Mouse (Mus musculus) stomach, embryonic 14.5 days (tissue): ENCODE results near the gene Maz. TPM values are rescaled to one million over a fixed set of nuclear protein-coding genes. Genes with fewer than 3 reads are reported as not detected.

Experiments used
- ATAC-seq: fragments of 200-750 bp; cut with Nextera tagmentation; 2 replicates; pipeline ENCODE4 v1.8.0; 2017; ENCODE audit warnings: low read depth, moderate TSS enrichment; ENCODE audit not compliant: insufficient number of reproducible peaks, insufficient read depth, low FRiP score
- H3K27ac ChIP-seq: fragments of 300-500 bp; sonication (generic); 2 replicates; pipeline ENCODE4 v1.5.1; 2014; ENCODE audit warnings: mild to moderate bottlenecking, low read length, moderate library complexity, mixed read lengths
- H3K27me3 ChIP-seq: fragments of 300-500 bp; sonication (generic); 2 replicates; pipeline ENCODE4 v1.6.1; 2014; ENCODE audit warnings: low read length, control low read depth, mixed read lengths; ENCODE audit not compliant: control insufficient read depth, insufficient read depth
- H3K36me3 ChIP-seq: fragments of 300-500 bp; sonication (generic); 2 replicates; pipeline ENCODE4 v1.6.1; 2014; ENCODE audit warnings: mild to moderate bottlenecking, control low read depth, low read length, moderate library complexity, mixed read lengths; ENCODE audit not compliant: control insufficient read depth, insufficient read depth
- H3K4me1 ChIP-seq: fragments of 300-500 bp; sonication (generic); 2 replicates; pipeline ENCODE4 v1.6.1; 2014; ENCODE audit warnings: low read length, control low read depth, mixed read lengths; ENCODE audit not compliant: control insufficient read depth, insufficient read depth
- H3K4me2 ChIP-seq: fragments of 300-500 bp; sonication (generic); replicated peaks from 2 replicates; pipeline ENCODE4 v1.6.1; 2014; ENCODE audit warnings: low read depth, low read length, control low read depth
- H3K4me3 ChIP-seq: fragments of 300-500 bp; sonication (generic); 2 replicates; pipeline ENCODE4 v1.5.1; 2014; ENCODE audit warnings: low read depth, low read length, control low read depth
- H3K9ac ChIP-seq: fragments of 300-500 bp; sonication (generic); replicated peaks from 2 replicates; pipeline ENCODE4 v1.6.1; 2014; ENCODE audit warnings: low read depth, mild to moderate bottlenecking, control low read depth, low read length, moderate library complexity, mixed read lengths
- H3K9me3 ChIP-seq: fragments of 300-500 bp; sonication (generic); 2 replicates; pipeline ENCODE4 v1.6.1; 2016; ENCODE audit warnings: low read depth, low read length, control low read depth; ENCODE audit not compliant: control insufficient read depth
- WGBS: fragments of 180-500 bp; shearing (Covaris S2); extraction: QIAGEN DNeasy Blood & Tissue Kit; methylation state at CpG from one replicate; pipeline ENCODE4 v1.1.7; 2014; 5-methylcytosine and 5-hydroxymethylcytosine counted together
- polyA plus RNA-seq: library from polyadenylated mRNA; unstranded; fragments of >200 nt; fragmentation: Nextera tagmentation; extraction: Ambion mirVana; gene quantifications from 2 replicates; pipeline ENCODE4 v1.2.1, GENCODE M21; 2014

Maz gene
- polyA plus RNA-seq, 1 experiment from 2014 or later, result 50.3 TPM

- WGBS, result 81% methylated on average over 4 of the region's 4 CpGs
- no peaks in the 10 kb centered on the region for H3K36me3 ChIP-seq
- no peaks in the 10 kb centered on the region for H3K9me3 ChIP-seq
- H3K4me1 ChIP-seq, result peaks cover 12% of the 10 kb centered on the region
- no peak for ATAC-seq
- H3K4me2 ChIP-seq, result no peak overlapping the region
- no peak overlapping the region for H3K9ac ChIP-seq
- no peak overlapping the region for H3K27ac ChIP-seq
- H3K27me3 ChIP-seq, result no peaks in the 10 kb centered on the region
- no peak overlapping the region for H3K4me3 ChIP-seq
Observed at GRCm38 (mm10) chr7:127004122-127004875, 22.5 kb downstream of the Maz start.

DNA sequence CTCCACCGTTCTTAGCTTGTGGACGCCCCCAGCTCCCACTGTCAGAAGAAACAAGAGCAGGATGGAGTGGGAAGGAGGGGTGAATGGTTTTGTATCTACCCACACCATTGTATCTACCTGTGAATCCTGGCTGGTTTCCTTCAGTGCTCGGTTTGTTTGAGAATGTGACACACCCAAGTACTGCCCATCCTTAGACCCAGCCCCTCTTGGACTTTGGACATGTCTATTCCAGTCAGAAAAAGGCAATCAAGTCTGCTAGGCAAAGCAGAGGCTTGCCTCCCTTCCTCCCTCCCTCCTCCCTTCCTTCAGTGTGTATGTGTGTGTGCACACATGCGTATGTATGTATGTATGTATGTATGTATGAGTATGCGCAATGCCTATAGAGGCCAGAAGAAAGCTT is 23.2 kb downstream of the Maz start:
- peaks cover 5% of the 10 kb centered on the region for H3K4me1 ChIP-seq
- H3K9ac ChIP-seq, result no peak overlapping the region
- 81% methylated on average over 5 of the region's 5 CpGs for WGBS
- no peak for ATAC-seq
- no peak overlapping the region for H3K27ac ChIP-seq
- H3K4me2 ChIP-seq, result no peak overlapping the region
- no peaks in the 10 kb centered on the region for H3K9me3 ChIP-seq
- H3K27me3 ChIP-seq, result no peaks in the 10 kb centered on the region
- no peaks in the 10 kb centered on the region for H3K36me3 ChIP-seq
- H3K4me3 ChIP-seq, result no peak overlapping the region

GRCm38 (mm10) chr7:126999568-126999967 is 27.3 kb downstream of the Maz start:
- H3K9ac ChIP-seq, result no peak overlapping the region
- no peaks in the 10 kb centered on the region for H3K36me3 ChIP-seq
- H3K27ac ChIP-seq, result no peak overlapping the region
- no peaks in the 10 kb centered on the region for H3K9me3 ChIP-seq
- no peak for ATAC-seq
- no peaks in the 10 kb centered on the region for H3K27me3 ChIP-seq
- 77% methylated on average over 10 of the region's 10 CpGs for WGBS
- H3K4me1 ChIP-seq, result no peaks in the 10 kb centered on the region
- H3K4me2 ChIP-seq, result no peak overlapping the region
- H3K4me3 ChIP-seq, result no peak overlapping the region

- WGBS, result 81% methylated on average over 4 of the region's 4 CpGs
- no peak overlapping the region for H3K4me3 ChIP-seq
- H3K4me1 ChIP-seq, result no peaks in the 10 kb centered on the region
- no peaks in the 10 kb centered on the region for H3K27me3 ChIP-seq
- ATAC-seq, result no peak
- no peaks in the 10 kb centered on the region for H3K9me3 ChIP-seq
- H3K27ac ChIP-seq, result no peak overlapping the region
- no peak overlapping the region for H3K4me2 ChIP-seq
- no peak overlapping the region for H3K9ac ChIP-seq
- no peaks in the 10 kb centered on the region for H3K36me3 ChIP-seq
Observed at GRCm38 (mm10) chr7:126996449-126996848, 30.4 kb downstream of the Maz start.

DNA sequence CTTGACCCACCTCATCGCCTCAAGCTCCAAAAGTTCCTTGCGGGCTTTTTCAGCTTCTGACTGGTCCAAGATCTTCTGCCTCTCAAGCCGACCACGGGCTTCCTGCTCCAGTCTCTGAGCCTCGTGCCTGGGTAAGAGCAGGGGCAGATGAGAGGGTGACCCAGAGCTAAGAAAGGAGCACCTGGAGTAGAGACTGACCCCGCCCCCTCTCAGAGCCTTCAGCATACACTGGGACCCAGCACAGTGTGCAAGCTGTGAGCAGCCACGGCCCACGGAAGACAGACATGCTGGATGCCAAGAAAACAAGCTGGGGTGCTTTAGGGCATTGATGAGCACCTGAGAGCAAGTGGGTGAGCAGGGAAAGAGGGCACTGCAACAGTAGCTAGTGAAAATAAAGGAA is 38.0 kb downstream of the Maz start:
- H3K27ac ChIP-seq, result no peak overlapping the region
- no peaks in the 10 kb centered on the region for H3K4me1 ChIP-seq
- H3K9me3 ChIP-seq, result no peaks in the 10 kb centered on the region
- H3K4me2 ChIP-seq, result no peak overlapping the region
- WGBS, result 64% methylated on average over 8 of the region's 8 CpGs
- ATAC-seq, result no peak
- H3K4me3 ChIP-seq, result no peak overlapping the region
- H3K36me3 ChIP-seq, result no peaks in the 10 kb centered on the region
- H3K9ac ChIP-seq, result no peak overlapping the region
- H3K27me3 ChIP-seq, result no peaks in the 10 kb centered on the region

DNA sequence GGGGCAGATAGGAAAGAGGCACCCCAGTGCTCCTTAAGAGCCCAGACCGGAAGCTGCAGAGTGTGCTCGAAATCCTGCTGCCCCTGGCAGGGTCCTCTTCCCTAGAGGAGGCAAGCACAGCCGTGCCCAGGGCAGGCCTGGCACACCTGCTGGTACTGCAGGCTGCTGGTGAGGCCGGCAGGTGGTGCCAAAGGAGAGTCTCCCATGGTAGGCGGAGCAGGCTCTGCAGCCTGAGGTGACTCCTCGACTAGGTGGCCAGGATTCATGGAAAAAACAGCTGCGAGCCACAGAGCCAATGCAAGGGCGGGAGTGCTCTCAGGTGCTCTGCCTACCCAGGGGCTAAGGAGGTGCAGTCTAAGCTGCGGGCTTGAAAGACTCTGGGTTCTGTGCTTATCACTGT is 40.5 kb downstream of the Maz start:
- Histone ChIP-seq H3K27me3 (no peaks in the 10 kb centered on the region), H3K9ac (no peak overlapping the region), H3K4me3 (no peak overlapping the region), H3K4me1 (no peaks in the 10 kb centered on the region), H3K9me3 (no peaks in the 10 kb centered on the region), H3K4me2 (no peak overlapping the region), H3K27ac (no peak overlapping the region), H3K36me3 (no peaks in the 10 kb centered on the region)
- ATAC-seq, result peak; percentile 66; the same call in 1 of the 2 replicates
- 41% methylated on average over 9 of the region's 9 CpGs for WGBS

GRCm38 (mm10) chr7:126984667-126985444 is 42.0 kb downstream of the Maz start:
- Histone ChIP-seq H3K36me3 (peaks cover 3% of the 10 kb centered on the region), H3K4me3 (no peak overlapping the region), H3K4me2 (no peak overlapping the region), H3K9me3 (no peaks in the 10 kb centered on the region), H3K4me1 (no peaks in the 10 kb centered on the region), H3K9ac (no peak overlapping the region), H3K27ac (no peak overlapping the region), H3K27me3 (no peaks in the 10 kb centered on the region)
- WGBS, result 39% methylated on average over 10 of the region's 10 CpGs
- ATAC-seq, result no peak

DNA sequence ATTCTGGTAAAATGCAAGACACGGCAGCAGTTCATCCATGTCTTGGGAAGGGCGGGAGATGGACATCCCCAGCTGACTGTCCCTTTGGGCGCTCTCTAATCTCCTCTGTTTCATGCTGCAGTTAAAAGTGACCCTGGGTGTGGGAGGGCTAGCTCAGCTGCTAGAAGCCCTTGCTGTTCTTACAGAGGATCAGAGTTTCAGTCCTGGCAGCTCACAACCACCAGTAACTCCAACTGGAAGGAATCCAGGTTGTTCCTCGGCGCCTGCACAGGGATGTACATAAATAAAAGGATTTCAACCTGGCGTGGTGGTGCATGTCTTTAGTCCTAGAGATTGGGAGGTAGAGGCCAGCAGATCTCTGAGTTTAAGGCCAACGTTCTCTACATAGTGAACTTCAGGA is 43.7 kb downstream of the Maz start:
- 75% methylated on average over 7 of the region's 7 CpGs for WGBS
- ATAC-seq, result no peak
- no peak overlapping the region for H3K27ac ChIP-seq
- H3K4me2 ChIP-seq, result no peak overlapping the region
- H3K9ac ChIP-seq, result no peak overlapping the region
- no peaks in the 10 kb centered on the region for H3K4me1 ChIP-seq
- H3K27me3 ChIP-seq, result no peaks in the 10 kb centered on the region
- H3K36me3 ChIP-seq, result peaks cover 21% of the 10 kb centered on the region
- no peaks in the 10 kb centered on the region for H3K9me3 ChIP-seq
- no peak overlapping the region for H3K4me3 ChIP-seq
